Mouse (Mus musculus) common myeloid progenitor, adult 5-6 weeks (primary cell): ENCODE results near the gene Ube2q2. TPM values are rescaled to one million over a fixed set of nuclear protein-coding genes. Genes with fewer than 3 reads are reported as not detected.
"Not testable (repeated sequence)": the region's sequence is repeated elsewhere in the genome, so short reads cannot be mapped to it uniquely, and the experiment has no call there.

Source experiments
- ATAC-seq: replicated peaks from 2 replicates; pipeline ENCODE4 v1.8.0; 2016; ENCODE audit warnings: low read depth, mild to moderate bottlenecking, moderate TSS enrichment, inconsistent platforms; ENCODE audit not compliant: poor library complexity, severe bottlenecking
- total RNA-seq: library from RNA; stranded (forward); fragments of 200-1000, 187-1606 nt; gene quantifications from 2 replicates; pipeline ENCODE4 v1.2.3, GENCODE M21; 2017

Ube2q2 gene
- total RNA-seq, 1 experiment from 2014 or later, result 59.2 TPM

- ATAC-seq, result not testable (repeated sequence)
Observed at GRCm38 (mm10) chr9:55233076-55233475, 84.4 kb downstream of the Ube2q2 start.

GRCm38 (mm10) chr9:55236235-55237165, 87.8 kb downstream of the Ube2q2 start:
- ATAC-seq, result no peak

- ATAC-seq, result no peak
Observed at GRCm38 (mm10) chr9:55240852-55241251, 92.2 kb downstream of the Ube2q2 start.

GRCm38 (mm10) chr9:55241863-55242685, 93.4 kb downstream of the Ube2q2 start:
- ATAC-seq, result peak; percentile 76

GRCm38 (mm10) chr9:55243280-55243679, 94.6 kb downstream of the Ube2q2 start:
- no peak for ATAC-seq

- ATAC-seq, result peak; percentile 75
Observed at GRCm38 (mm10) chr9:55244079-55244478, 95.4 kb downstream of the Ube2q2 start.

- ATAC-seq, result not testable (repeated sequence)
Observed at GRCm38 (mm10) chr9:55245057-55245750, 96.5 kb downstream of the Ube2q2 start.

GRCm38 (mm10) chr9:55246440-55246839, 97.8 kb downstream of the Ube2q2 start:
- ATAC-seq, result no peak

- ATAC-seq, result no peak
Observed at GRCm38 (mm10) chr9:55246918-55247317, 98.3 kb downstream of the Ube2q2 start.

GRCm38 (mm10) chr9:55248465-55248864, 99.8 kb downstream of the Ube2q2 start:
- no peak for ATAC-seq

GRCm38 (mm10) chr9:55250595-55251247, 102.1 kb downstream of the Ube2q2 start:
- ATAC-seq, result no peak

- peak; percentile 77; the same call in 1 of the 2 replicates for ATAC-seq
Observed at GRCm38 (mm10) chr9:55252097-55252496, 103.4 kb downstream of the Ube2q2 start.

GRCm38 (mm10) chr9:55253849-55254248, 105.2 kb downstream of the Ube2q2 start:
- ATAC-seq, result no peak

- ATAC-seq, result no peak
Observed at GRCm38 (mm10) chr9:55255056-55255455, 106.4 kb downstream of the Ube2q2 start.

- peak; percentile 47 for ATAC-seq
Observed at GRCm38 (mm10) chr9:55255604-55256003, 107.0 kb downstream of the Ube2q2 start.

GRCm38 (mm10) chr9:55257105-55257504, 108.5 kb downstream of the Ube2q2 start:
- ATAC-seq, result no peak
